Mouse (Mus musculus) heart, embryonic 14.5 days (tissue): Measurements from ENCODE around the gene Arhgef3. TPM values are rescaled to one million over a fixed set of nuclear protein-coding genes. Genes with fewer than 3 reads are reported as not detected.
A peak's percentile ranks its signal among the peaks of the same experiment; 100 is the strongest.

Experiments used
- ATAC-seq: fragments of 200-750 bp; cut with Nextera tagmentation; 2 replicates; pipeline ENCODE4 v1.8.0; 2017; ENCODE audit warnings: low read depth, moderate TSS enrichment; ENCODE audit not compliant: insufficient number of reproducible peaks, insufficient read depth, low FRiP score
- H3K27ac ChIP-seq, 2 experiments: fragments of 200-500 bp in 1 of 2; fragments of 300-500 bp in 1 of 2; sonication (generic) in 1 of 2; replicated peaks in 1 of 2; 2 replicates each; pipeline ENCODE4 v1.5.1; 2012 to 2014; ENCODE audit warnings: low read depth in 2 of 2, low read length in 2 of 2, control low read depth in 1 of 2, mild to moderate bottlenecking in 1 of 2, mixed read lengths in 1 of 2; ENCODE audit not compliant: control insufficient read depth in 1 of 2, insufficient read depth in 1 of 2
- H3K27me3 ChIP-seq: fragments of 300-500 bp; sonication (generic); 2 replicates; pipeline ENCODE4 v1.6.1; 2014; ENCODE audit warnings: mild to moderate bottlenecking, low read length, control low read depth; ENCODE audit not compliant: control insufficient read depth, insufficient read depth
- H3K36me3 ChIP-seq: fragments of 300-500 bp; sonication (generic); 2 replicates; pipeline ENCODE4 v1.6.1; 2014; ENCODE audit warnings: mild to moderate bottlenecking, control low read depth, low read length, mixed read lengths; ENCODE audit not compliant: control insufficient read depth, insufficient read depth
- H3K4me1 ChIP-seq, 2 experiments: fragments of 200-500 bp in 1 of 2; fragments of 300-500 bp in 1 of 2; sonication (generic) in 1 of 2; 2 replicates each; pipeline ENCODE4 v1.6.1; 2012 to 2014; ENCODE audit warnings: low read length in 2 of 2, control low read depth in 1 of 2, mixed read lengths in 1 of 2; ENCODE audit not compliant: control insufficient read depth in 2 of 2, insufficient read depth in 2 of 2
- H3K4me2 ChIP-seq: fragments of 300-500 bp; sonication (generic); 2 replicates; pipeline ENCODE4 v1.6.1; 2014; ENCODE audit warnings: mild to moderate bottlenecking, low read length
- H3K4me3 ChIP-seq, 2 experiments: fragments of 200-500 bp in 1 of 2; fragments of 300-500 bp in 1 of 2; sonication (generic) in 1 of 2; 2 replicates each; pipeline ENCODE4 v1.5.1; 2012 to 2014; ENCODE audit warnings: low read length in 2 of 2, mild to moderate bottlenecking in 2 of 2, control low read depth in 1 of 2, low read depth in 1 of 2, moderate library complexity in 1 of 2; ENCODE audit not compliant: control insufficient read depth in 1 of 2, insufficient read depth in 1 of 2
- H3K9ac ChIP-seq: fragments of 300-500 bp; sonication (generic); 2 replicates; pipeline ENCODE4 v1.6.1; 2014; ENCODE audit warnings: mild to moderate bottlenecking, low read length
- H3K9me3 ChIP-seq: fragments of 300-500 bp; sonication (generic); 2 replicates; pipeline ENCODE4 v1.6.1; 2016; ENCODE audit warnings: low read length, control low read depth; ENCODE audit not compliant: control insufficient read depth
- WGBS: fragments of 180-500 bp; shearing (Covaris S2); extraction: QIAGEN DNeasy Blood & Tissue Kit; methylation state at CpG from one replicate; pipeline ENCODE4 v1.1.7; 2014; 5-methylcytosine and 5-hydroxymethylcytosine counted together
- polyA plus RNA-seq: library from polyadenylated mRNA; unstranded; fragments of >200 nt; fragmentation: Nextera tagmentation; extraction: Ambion mirVana; gene quantifications from 2 replicates; pipeline ENCODE4 v1.2.1, GENCODE M21; 2014

The Arhgef3 gene
- polyA plus RNA-seq, 1 experiment from 2014 or later = 15.4 TPM

DNA sequence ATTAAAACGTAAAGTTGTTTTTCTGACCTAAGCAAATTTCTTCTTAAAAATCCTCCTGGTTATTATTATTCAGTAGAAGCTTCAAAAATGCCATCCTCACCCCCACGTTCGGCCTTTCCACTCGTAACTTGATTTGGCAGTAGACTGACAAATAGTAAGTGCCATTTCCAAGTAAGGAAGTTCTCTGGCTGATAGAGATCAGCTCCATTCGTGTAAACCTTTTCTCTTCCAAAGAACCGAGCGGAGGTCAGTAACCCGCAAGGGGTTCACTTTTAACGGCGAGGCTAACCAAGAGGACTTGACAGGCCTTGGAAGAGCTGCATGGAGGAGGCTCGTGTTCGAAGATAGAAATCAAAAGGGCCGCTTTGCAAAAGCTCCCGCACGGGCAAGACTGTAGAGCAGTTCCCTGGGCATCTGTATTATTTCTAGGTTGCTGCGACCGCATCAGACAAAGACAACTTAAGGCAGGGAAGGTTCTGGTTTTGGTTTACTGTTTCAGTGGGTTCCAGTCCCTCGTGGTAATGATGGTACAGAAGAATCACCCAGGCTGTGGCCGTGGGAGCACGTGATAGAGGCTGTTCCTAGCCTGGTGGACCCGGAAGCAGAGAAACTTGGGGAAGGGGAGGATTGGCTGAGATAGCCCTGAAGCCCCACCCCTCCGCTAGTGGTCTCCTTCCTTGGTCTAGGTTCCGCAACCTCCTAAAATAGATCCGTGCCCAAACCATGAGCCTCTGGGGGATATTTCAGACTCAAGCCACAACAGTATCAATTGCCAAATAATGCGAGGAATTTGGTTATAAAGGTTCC lies 117.5 kb downstream of the Arhgef3 start:
- H3K9me3 ChIP-seq = no peaks in the 10 kb centered on the region
- no peaks in the 10 kb centered on the region for H3K36me3 ChIP-seq
- H3K9ac ChIP-seq = no peak overlapping the region
- no peak overlapping the region for H3K27ac ChIP-seq
- H3K4me3 ChIP-seq = no peak overlapping the region
- WGBS = 78% methylated on average over 25 of the region's 25 CpGs
- H3K4me2 ChIP-seq = no peak overlapping the region
- ATAC-seq = no peak
- H3K27me3 ChIP-seq = no peaks in the 10 kb centered on the region
- peaks cover 37 to 40% of the 10 kb centered on the region in 2 experiments for H3K4me1 ChIP-seq

DNA sequence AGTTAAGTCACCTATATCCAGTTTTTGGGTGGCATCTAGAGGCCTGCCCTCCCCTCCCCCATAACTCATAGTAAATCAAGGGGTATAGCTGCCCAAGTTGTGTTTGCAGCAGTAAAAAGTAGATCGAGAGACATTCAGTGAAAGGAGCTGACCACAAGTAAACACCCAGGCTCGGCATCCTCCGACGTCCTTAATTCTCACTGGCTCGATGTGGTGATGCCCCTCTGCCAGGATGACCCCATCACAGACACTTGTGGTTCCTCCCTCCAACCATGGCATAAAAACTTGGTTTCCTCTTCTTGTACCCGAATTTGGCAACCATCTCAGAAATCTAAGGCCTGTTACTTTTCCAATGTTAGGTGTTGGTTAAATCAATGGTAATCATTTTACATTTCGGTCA lies 118.4 kb downstream of the Arhgef3 start:
- H3K4me2 ChIP-seq = no peak overlapping the region
- no peak overlapping the region for H3K9ac ChIP-seq
- WGBS = 90% methylated on average over 7 of the region's 7 CpGs
- no peaks in the 10 kb centered on the region for H3K9me3 ChIP-seq
- peaks cover 45% of the 10 kb centered on the region in 2 experiments for H3K4me1 ChIP-seq
- no peak for ATAC-seq
- H3K4me3 ChIP-seq = no peak overlapping the region
- H3K27me3 ChIP-seq = no peaks in the 10 kb centered on the region
- H3K36me3 ChIP-seq = no peaks in the 10 kb centered on the region
- no peak overlapping the region for H3K27ac ChIP-seq

DNA sequence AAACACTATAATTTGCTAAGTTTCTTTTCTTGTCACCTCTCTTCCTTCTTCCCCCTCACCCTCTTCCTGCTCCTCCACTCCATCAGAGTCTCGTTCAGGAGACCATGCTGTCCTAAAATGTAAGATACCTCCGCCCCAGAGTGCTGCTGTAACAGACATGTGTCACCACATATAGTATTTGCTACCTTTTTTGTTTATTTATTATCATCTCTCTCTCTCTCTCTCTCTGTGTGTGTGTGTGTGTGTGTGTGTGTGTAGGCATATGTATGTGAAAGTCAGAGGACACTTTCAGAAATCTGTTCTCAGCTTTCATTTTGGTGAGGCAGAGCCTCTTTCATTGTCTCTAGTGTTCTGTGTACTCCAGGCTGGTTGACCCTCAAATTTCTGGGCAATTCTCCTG lies 119.0 kb downstream of the Arhgef3 start:
- Histone ChIP-seq H3K27me3 (no peaks in the 10 kb centered on the region), H3K4me1 (peaks cover 43 to 45% of the 10 kb centered on the region in 2 experiments), H3K27ac (no peak overlapping the region), H3K36me3 (no peaks in the 10 kb centered on the region), H3K9me3 (no peaks in the 10 kb centered on the region), H3K9ac (no peak overlapping the region), H3K4me2 (no peak overlapping the region), H3K4me3 (no peak overlapping the region)
- 76% methylated on average over 2 of the region's 2 CpGs for WGBS
- no peak for ATAC-seq

DNA sequence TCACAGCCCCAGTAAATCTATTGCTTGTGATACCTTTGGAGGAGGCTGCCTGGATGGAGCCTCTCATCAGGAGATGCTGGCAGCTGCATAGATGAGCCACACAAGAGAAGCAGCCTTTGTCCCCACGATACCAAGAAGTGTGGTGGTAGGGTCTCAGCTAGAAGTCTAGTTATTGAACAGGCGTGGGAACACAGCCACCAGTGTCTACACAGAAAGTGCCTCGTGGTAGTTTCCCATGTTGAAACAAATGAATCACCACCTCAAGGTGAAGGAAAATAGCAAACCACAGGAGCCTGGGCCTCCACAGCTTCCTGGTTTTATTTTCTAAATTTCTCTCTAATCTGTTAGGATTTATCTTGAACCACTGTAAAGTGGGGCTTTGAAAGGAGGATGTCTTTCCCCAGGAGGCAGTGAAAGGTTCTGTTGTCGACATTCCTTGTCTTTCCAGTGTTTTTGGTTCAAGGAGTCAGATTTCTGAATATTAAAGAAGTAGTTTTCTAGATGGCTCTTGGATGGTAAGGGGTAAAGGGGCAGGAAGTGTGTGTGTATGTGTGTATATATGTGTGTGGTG lies 119.7 kb downstream of the Arhgef3 start:
- H3K9me3 ChIP-seq = no peaks in the 10 kb centered on the region
- H3K4me1 ChIP-seq = peaks cover 37 to 38% of the 10 kb centered on the region in 2 experiments
- H3K4me2 ChIP-seq = no peak overlapping the region
- H3K9ac ChIP-seq = no peak overlapping the region
- no peaks in the 10 kb centered on the region for H3K27me3 ChIP-seq
- no peaks in the 10 kb centered on the region for H3K36me3 ChIP-seq
- H3K4me3 ChIP-seq = no peak overlapping the region
- no peak for ATAC-seq
- no peak overlapping the region for H3K27ac ChIP-seq
- 61% methylated on average over 4 of the region's 4 CpGs for whole genome bisulfite sequencing

DNA sequence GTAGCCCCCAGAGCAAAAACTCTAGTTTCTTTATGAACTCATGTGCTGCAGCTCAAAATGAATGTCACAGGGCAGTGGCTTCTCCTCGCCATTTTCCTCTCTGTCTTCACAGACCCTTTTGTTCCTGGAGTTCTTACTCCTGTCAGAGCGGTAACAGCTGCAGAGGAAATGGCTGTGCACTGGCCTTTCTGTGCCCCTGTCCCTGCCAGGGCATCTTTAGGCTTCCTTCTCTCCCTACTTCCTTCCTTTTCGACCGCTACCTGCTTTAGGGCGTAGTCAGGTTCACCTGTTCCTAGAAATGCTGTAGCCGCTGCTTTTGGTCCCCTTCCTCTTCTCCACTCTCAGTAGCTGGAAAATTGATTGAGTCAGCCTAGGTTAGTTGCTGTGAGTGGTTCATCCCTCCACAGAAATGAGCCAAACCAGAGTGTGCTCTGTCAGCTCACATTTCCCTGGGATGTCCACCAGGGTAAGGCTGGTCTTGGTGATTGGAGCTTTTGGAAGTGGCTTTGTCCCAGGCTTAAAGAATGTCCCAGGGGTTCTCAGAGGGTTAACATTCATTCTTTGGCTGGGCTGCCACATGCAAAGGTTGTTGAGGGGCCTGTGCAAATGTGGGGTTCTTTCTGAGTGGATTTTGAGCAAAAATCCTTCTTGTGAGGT lies 121.3 kb downstream of the Arhgef3 start:
- WGBS = 77% methylated on average over 6 of the region's 6 CpGs
- H3K9ac ChIP-seq = no peak overlapping the region
- ATAC-seq = no peak
- no peaks in the 10 kb centered on the region for H3K9me3 ChIP-seq
- no peaks in the 10 kb centered on the region for H3K36me3 ChIP-seq
- no peak overlapping the region for H3K4me3 ChIP-seq
- H3K27ac ChIP-seq = peak overlapping the region; percentile 4 to 23; a peak in 1 of 4 replicates
- H3K4me1 ChIP-seq = peaks cover 20 to 24% of the 10 kb centered on the region in 2 experiments
- no peak overlapping the region for H3K4me2 ChIP-seq
- no peaks in the 10 kb centered on the region for H3K27me3 ChIP-seq

DNA sequence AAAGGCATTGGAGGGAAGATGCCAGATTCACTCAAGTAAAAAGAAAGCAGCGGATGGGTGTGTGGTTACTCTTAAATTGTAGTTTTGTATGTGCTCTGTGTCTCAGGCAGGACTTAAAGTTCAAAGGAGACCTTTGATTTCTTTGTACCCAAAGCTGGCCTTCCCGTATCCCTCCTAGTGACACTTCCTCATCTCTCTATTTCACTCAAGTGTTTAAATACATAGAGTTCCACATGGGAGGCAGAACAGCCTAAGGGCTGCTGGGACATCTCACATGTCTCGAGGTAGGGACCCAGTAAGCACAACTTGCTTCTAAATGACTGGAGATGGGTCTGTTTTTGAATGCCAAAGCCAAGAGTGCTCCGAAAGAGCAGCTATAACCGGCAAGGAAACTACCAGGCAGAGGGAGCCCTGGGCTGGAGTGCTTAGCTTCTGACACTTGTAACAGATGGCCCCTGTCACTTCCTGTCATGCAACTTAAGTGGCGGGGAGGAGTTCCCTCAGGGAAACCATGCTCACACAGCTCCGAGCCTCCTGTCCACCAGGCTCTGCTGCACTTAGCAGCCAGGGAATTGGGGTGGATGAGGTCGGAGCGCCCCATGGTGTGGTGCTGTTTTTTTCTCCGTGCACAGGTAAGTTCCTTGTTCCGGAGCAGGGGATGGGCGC lies 123.0 kb downstream of the Arhgef3 start:
- Histone ChIP-seq H3K4me1 (peaks cover 22 to 23% of the 10 kb centered on the region in 2 experiments), H3K9ac (peak overlapping the region; percentile 54), H3K4me2 (peak overlapping the region; percentile 60), H3K36me3 (no peaks in the 10 kb centered on the region), H3K9me3 (no peaks in the 10 kb centered on the region), H3K27me3 (no peaks in the 10 kb centered on the region), H3K4me3 (peak overlapping the region; percentile 22 to 28), H3K27ac (peak overlapping the region; percentile 23 to 63; a peak in 3 of 4 replicates)
- ATAC-seq = peak; percentile 62; the same call in 1 of the 2 replicates
- WGBS = 26% methylated on average over 12 of the region's 12 CpGs

DNA sequence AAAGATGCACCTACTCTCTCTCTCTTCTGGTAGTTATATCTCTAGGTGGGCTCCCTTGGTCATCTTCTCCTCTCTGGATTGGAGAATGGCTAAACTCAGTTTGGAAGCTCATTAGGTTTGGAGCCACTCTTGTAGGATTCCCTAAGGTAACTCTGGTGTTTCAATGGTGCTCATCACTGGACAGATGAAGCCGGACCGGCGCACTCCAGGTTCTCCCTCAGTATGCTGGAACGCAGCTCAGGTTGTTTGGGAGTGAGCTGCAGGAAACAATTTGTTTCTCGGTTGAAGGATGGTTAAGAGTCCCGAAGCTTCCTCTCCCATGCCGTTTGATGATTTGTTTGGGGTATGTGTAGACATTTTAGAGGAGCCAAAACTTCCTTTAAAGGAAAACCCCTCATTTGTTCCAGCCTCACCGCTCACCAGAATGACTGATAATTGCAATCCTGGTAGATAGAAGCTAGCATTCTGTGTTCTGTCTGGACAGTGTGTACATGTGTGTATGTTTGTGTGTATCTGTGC lies 124.0 kb downstream of the Arhgef3 start:
- no peaks in the 10 kb centered on the region for H3K9me3 ChIP-seq
- no peak for ATAC-seq
- H3K4me1 ChIP-seq = peaks cover 23% of the 10 kb centered on the region in 2 experiments
- WGBS = 72% methylated on average over 8 of the region's 8 CpGs
- peak overlapping the region; percentile 5 to 28; a peak in 2 of 4 replicates for H3K4me3 ChIP-seq
- 0 out of 4 replicates have a peak overlapping the region, but pooled peaks of 1 of the 2 experiments have one; percentile 19 for H3K27ac ChIP-seq
- H3K4me2 ChIP-seq = peak overlapping the region; percentile 60
- H3K9ac ChIP-seq = peak overlapping the region; percentile 54; the same call in 1 of the 2 replicates
- H3K27me3 ChIP-seq = no peaks in the 10 kb centered on the region
- H3K36me3 ChIP-seq = no peaks in the 10 kb centered on the region
